Mouse (Mus musculus) central nervous system, embryonic 18 days (tissue): ENCODE results near the gene Ush2a. TPM values are rescaled to one million over a fixed set of nuclear protein-coding genes. Genes with fewer than 3 reads are reported as not detected.

Source experiments
- polyA plus RNA-seq: library from polyadenylated mRNA; depleted of rRNA; stranded (reverse); fragments of >200 nt; gene quantifications from 2 replicates; pipeline ENCODE4 v1.2.3, GENCODE M21; 2012; rRNA removed

Ush2a gene
- polyA plus RNA-seq = 0.08 and 0.15 TPM in 2 replicates

GRCm38 (mm10) chr1:188261903-188262682 lies at the start of gene Ush2a:
Ush2a (plus strand) TSS chr1:188262023.

GRCm38 (mm10) chr1:189007239-189007979 lies 745.6 kb downstream of the Ush2a start, which contains the start of gene Kctd3:
Kctd3 (minus strand) TSS chr1:189007841.

